Mouse (Mus musculus): ENCODE results near the gene Lce3e. TPM values are rescaled to one million over a fixed set of nuclear protein-coding genes. Genes with fewer than 3 reads are reported as not detected.

Lce3e gene
- total and polyA plus RNA-seq, 3 experiments = not detected

GRCm38 (mm10) chr3:92991926-92992325 lies 25.1 kb downstream of the Lce3e start, which contains the start of gene Lce3f:
Gene Lce3f, plus strand, starts transcription at chr3:92992226.
- Histone ChIP-seq H3K79me2 (ENCODE audit: control insufficient read depth, insufficient read depth, low read length, poor library complexity) (no peaks in the 10 kb centered on the region), H3K27ac (ENCODE audit: control insufficient read depth, low read depth, low read length) (no peak within 1 kb of the TSS), H3K27me3 (ENCODE audit: control insufficient read depth in 1 of 2, insufficient read depth in 2 of 2, low read length in 2 of 2) (no peaks in the 10 kb centered on the region), H3K4me3 (ENCODE audit: control insufficient read depth in 1 of 2, insufficient read depth in 1 of 2, low read depth in 2 of 2, low read length in 2 of 2) (no peak within 1 kb of the TSS), H3K4me1 (ENCODE audit: control insufficient read depth in 1 of 2, insufficient read depth in 2 of 2, low read length in 2 of 2) (no peaks in the 10 kb centered on the region), H3K36me3 (ENCODE audit: control insufficient read depth in 1 of 2, insufficient read depth in 2 of 2, low read length in 2 of 2) (no peaks in the 10 kb centered on the region), H3K9me3 (replicated peaks; ENCODE audit: insufficient read depth, low read length) (no peaks in the 10 kb centered on the region), H3K9ac (ENCODE audit: control insufficient read depth, low read depth, low read length, poor library complexity, severe bottlenecking) (no peak within 1 kb of the TSS)
- no peak for DNase-seq (ENCODE audit: low read depth, low spot score)
- TF ChIP-seq EP300 (IDR thresholded peaks at IDR 0.05; ENCODE audit: low read depth in 1 of 2, low read length in 2 of 2) = no peak
- no peak for TF ChIP-seq TBP (IDR thresholded peaks at IDR 0.05; ENCODE audit: low read depth, low read length)
- no peak for TF ChIP-seq SIN3A (IDR thresholded peaks at IDR 0.05; ENCODE audit: low read length)
- no peak for TF ChIP-seq MAZ (IDR thresholded peaks at IDR 0.05; ENCODE audit: low read depth, low read length)
- no peak for TF ChIP-seq CHD1 (IDR thresholded peaks at IDR 0.05; ENCODE audit: low read depth, low read length)
- no peak for TF ChIP-seq CHD2 (IDR thresholded peaks at IDR 0.05; ENCODE audit: low read length)
- no peak for TF ChIP-seq USF2 (IDR thresholded peaks at IDR 0.05; ENCODE audit: borderline replicate concordance in 1 of 2, insufficient read depth in 1 of 2, low read depth in 1 of 2, low read length in 2 of 2)
- TF ChIP-seq POLR2A (IDR thresholded peaks at IDR 0.05; ENCODE audit: control insufficient read depth in 1 of 2, insufficient read depth in 1 of 2, low read depth in 1 of 2, low read length in 2 of 2, poor library complexity in 1 of 2) = no peak
- TF ChIP-seq TCF12 (IDR thresholded peaks at IDR 0.05; ENCODE audit: low read depth, low read length) = no peak
- no peak for TF ChIP-seq POLR2AphosphoS2 (IDR thresholded peaks at IDR 0.05; ENCODE audit: low read length)
- TF ChIP-seq ZNF384 (IDR thresholded peaks at IDR 0.05; ENCODE audit: low read depth, low read length) = no peak
- TF ChIP-seq MXI1 (IDR thresholded peaks at IDR 0.05; ENCODE audit: low read depth, low read length) = no peak
- TF ChIP-seq MAFK (IDR thresholded peaks at IDR 0.05; ENCODE audit: borderline replicate concordance, low read depth, low read length) = no peak
- no peak for TF ChIP-seq NRF1 (IDR thresholded peaks at IDR 0.05; ENCODE audit: insufficient read depth, low read depth, low read length, poor library complexity, severe bottlenecking)
- TF ChIP-seq HCFC1 (IDR thresholded peaks at IDR 0.05; ENCODE audit: low read depth, low read length) = no peak
- TF ChIP-seq ZKSCAN1 (IDR thresholded peaks at IDR 0.05; ENCODE audit: low read depth, low read length) = no peak
- no peak for TF ChIP-seq MAX (IDR thresholded peaks at IDR 0.05; ENCODE audit: low read length)

GRCm38 (mm10) chr3:92998691-92999090 lies 31.8 kb downstream of the Lce3e start:
- DNase-seq (ENCODE audit: low read depth, low spot score) = peak; percentile 54
- Histone ChIP-seq H3K27me3 (ENCODE audit: control insufficient read depth in 1 of 2, insufficient read depth in 2 of 2, low read length in 2 of 2) (no peaks in the 10 kb centered on the region), H3K36me3 (ENCODE audit: control insufficient read depth in 1 of 2, insufficient read depth in 2 of 2, low read length in 2 of 2) (no peaks in the 10 kb centered on the region), H3K9me3 (replicated peaks; ENCODE audit: insufficient read depth, low read length) (no peaks in the 10 kb centered on the region), H3K27ac (ENCODE audit: control insufficient read depth, low read depth, low read length) (no peak overlapping the region), H3K79me2 (ENCODE audit: control insufficient read depth, insufficient read depth, low read length, poor library complexity) (no peaks in the 10 kb centered on the region), H3K4me1 (ENCODE audit: control insufficient read depth in 1 of 2, insufficient read depth in 2 of 2, low read length in 2 of 2) (no peaks in the 10 kb centered on the region), H3K9ac (ENCODE audit: control insufficient read depth, low read depth, low read length, poor library complexity, severe bottlenecking) (no peak overlapping the region), H3K4me3 (ENCODE audit: control insufficient read depth in 1 of 2, insufficient read depth in 1 of 2, low read depth in 2 of 2, low read length in 2 of 2) (no peak overlapping the region)
- TF ChIP-seq ZMIZ1 (IDR thresholded peaks at IDR 0.05; ENCODE audit: low read depth, low read length) = no peak
- TF ChIP-seq MEF2A (IDR thresholded peaks at IDR 0.05; ENCODE audit: extremely low read depth, insufficient replicate concordance, low read depth, low read length, poor library complexity, severe bottlenecking) = no peak
- peak; percentile 49 to 90 (median 68) for TF ChIP-seq CTCF (IDR thresholded peaks at IDR 0.05 in 2 of 3, conservative IDR thresholded peaks at IDR 0.05 in 1 of 3; ENCODE audit: control insufficient read depth in 1 of 3, insufficient read depth in 1 of 3, low read depth in 2 of 3, low read length in 3 of 3, poor library complexity in 1 of 3, severe bottlenecking in 1 of 3)
- no peak for TF ChIP-seq ETS1 (IDR thresholded peaks at IDR 0.05; ENCODE audit: low read depth, low read length)
- no peak for TF ChIP-seq USF2 (IDR thresholded peaks at IDR 0.05; ENCODE audit: borderline replicate concordance in 1 of 2, insufficient read depth in 1 of 2, low read depth in 1 of 2, low read length in 2 of 2)
- TF ChIP-seq UBTF (IDR thresholded peaks at IDR 0.05; ENCODE audit: borderline replicate concordance, insufficient read depth, low read depth, low read length) = no peak
- TF ChIP-seq POLR2A (IDR thresholded peaks at IDR 0.05; ENCODE audit: control insufficient read depth in 1 of 2, insufficient read depth in 1 of 2, low read depth in 1 of 2, low read length in 2 of 2, poor library complexity in 1 of 2) = no peak
- no peak for TF ChIP-seq TAL1 (IDR thresholded peaks at IDR 0.05; ENCODE audit: low read length)
- TF ChIP-seq NELFE (IDR thresholded peaks at IDR 0.05; ENCODE audit: low read depth, low read length) = no peak
- TF ChIP-seq POLR2AphosphoS5 (IDR thresholded peaks at IDR 0.05; ENCODE audit: borderline replicate concordance, low read depth, low read length) = no peak
- TF ChIP-seq JUND (IDR thresholded peaks at IDR 0.05; ENCODE audit: low read depth, low read length) = no peak
- no peak for TF ChIP-seq MYC (IDR thresholded peaks at IDR 0.05; ENCODE audit: low read depth, low read length)
- TF ChIP-seq MAX (IDR thresholded peaks at IDR 0.05; ENCODE audit: low read length) = no peak
- TF ChIP-seq RCOR1 (IDR thresholded peaks at IDR 0.05; ENCODE audit: low read depth, low read length) = no peak
- no peak for TF ChIP-seq CHD1 (IDR thresholded peaks at IDR 0.05; ENCODE audit: low read depth, low read length)
- peak; percentile 36 for TF ChIP-seq RAD21 (IDR thresholded peaks at IDR 0.05; ENCODE audit: low read depth, low read length)
- no peak for TF ChIP-seq SIN3A (IDR thresholded peaks at IDR 0.05; ENCODE audit: low read length)
- TF ChIP-seq GABPA (IDR thresholded peaks at IDR 0.05; ENCODE audit: low read depth, low read length) = no peak
- no peak for TF ChIP-seq TCF12 (IDR thresholded peaks at IDR 0.05; ENCODE audit: low read depth, low read length)
- no peak for TF ChIP-seq GATA1 (IDR thresholded peaks at IDR 0.05; ENCODE audit: low read depth, low read length)
- no peak for TF ChIP-seq POLR2AphosphoS2 (IDR thresholded peaks at IDR 0.05; ENCODE audit: low read length)
- TF ChIP-seq HCFC1 (IDR thresholded peaks at IDR 0.05; ENCODE audit: low read depth, low read length) = no peak
